Mouse (Mus musculus) liver, embryonic 11.5 days (tissue): ENCODE results near the gene Proser3. TPM values are rescaled to one million over a fixed set of nuclear protein-coding genes. Genes with fewer than 3 reads are reported as not detected.

ENCODE experiments used
- ATAC-seq: fragments of 200-750 bp; cut with Nextera tagmentation; replicated peaks from 2 replicates; pipeline ENCODE4 v1.8.0; 2017; ENCODE audit warnings: moderate number of reproducible peaks, mild to moderate bottlenecking, moderate TSS enrichment, moderate library complexity; ENCODE audit not compliant: low FRiP score
- DNase-seq: peaks from one replicate; pipeline ENCODE4 v3.0.0-alpha.2; 2017; ENCODE audit warnings: low spot score
- H3K27ac ChIP-seq: fragments of 300-500 bp; sonication (generic); 2 replicates; pipeline ENCODE4 v1.5.1; 2014; ENCODE audit warnings: mild to moderate bottlenecking, low read depth, low read length, control low read depth
- H3K27me3 ChIP-seq: fragments of 300-500 bp; sonication (generic); replicated peaks from 2 replicates; pipeline ENCODE4 v1.6.1; 2014; ENCODE audit warnings: low read length, mixed read lengths; ENCODE audit not compliant: control insufficient read depth, insufficient read depth
- H3K36me3 ChIP-seq: fragments of 300-500 bp; sonication (generic); 2 replicates; pipeline ENCODE4 v1.6.1; 2014; ENCODE audit warnings: mild to moderate bottlenecking, low read length, moderate library complexity, mixed read lengths; ENCODE audit not compliant: control insufficient read depth, insufficient read depth
- H3K4me1 ChIP-seq: fragments of 300-500 bp; sonication (generic); replicated peaks from 2 replicates; pipeline ENCODE4 v1.6.1; 2014; ENCODE audit warnings: low read length, mixed read lengths; ENCODE audit not compliant: control insufficient read depth, insufficient read depth
- H3K4me2 ChIP-seq: fragments of 300-500 bp; sonication (generic); 2 replicates; pipeline ENCODE4 v1.6.1; 2014; ENCODE audit warnings: mild to moderate bottlenecking, control low read depth, moderate library complexity
- H3K4me3 ChIP-seq: fragments of 300-500 bp; sonication (generic); 2 replicates; pipeline ENCODE4 v1.5.1; 2014; ENCODE audit warnings: low read depth, low read length, control low read depth
- H3K9ac ChIP-seq: fragments of 300-500 bp; sonication (generic); 2 replicates; pipeline ENCODE4 v1.6.1; 2014; ENCODE audit warnings: low read depth, low read length, control low read depth
- H3K9me3 ChIP-seq: fragments of 300-500 bp; sonication (generic); 2 replicates; pipeline ENCODE4 v1.6.1; 2016; ENCODE audit warnings: low read length, inconsistent platforms, mixed read lengths; ENCODE audit not compliant: control insufficient read depth
- WGBS: fragments of 180-500 bp; shearing (Covaris S2); extraction: QIAGEN DNeasy Blood & Tissue Kit; methylation state at CpG from one replicate; pipeline ENCODE4 v1.1.7; 2014; 5-methylcytosine and 5-hydroxymethylcytosine counted together
- polyA plus RNA-seq: library from polyadenylated mRNA; unstranded; fragments of >200 nt; fragmentation: Nextera tagmentation; extraction: Ambion mirVana; gene quantifications from 2 replicates; pipeline ENCODE4 v1.2.1, GENCODE M21; 2014

Proser3 gene
- polyA plus RNA-seq, 1 experiment from 2014 or later = 13.0 TPM

DNA sequence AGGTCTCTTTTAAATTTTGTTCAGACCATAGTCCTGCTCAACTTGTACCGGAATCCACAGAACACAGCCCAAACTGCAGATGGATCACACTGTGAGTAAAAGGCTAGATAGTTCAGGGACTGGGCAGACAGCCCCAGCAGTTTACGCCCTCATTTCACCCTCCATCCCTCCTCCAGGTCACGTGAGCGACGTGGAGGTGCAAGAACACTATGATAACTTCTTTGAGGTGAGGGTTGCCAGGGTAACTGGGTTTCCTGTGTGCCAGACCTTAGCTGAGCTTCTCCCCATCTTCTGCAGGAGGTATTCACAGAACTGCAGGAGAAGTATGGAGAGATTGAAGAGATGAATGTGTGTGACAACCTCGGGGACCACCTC is 11.8 kb upstream of the Proser3 start:
- peak overlapping the region; percentile 81 for H3K4me3 ChIP-seq
- H3K27me3 ChIP-seq = no peaks in the 10 kb centered on the region
- DNase-seq (no peak), ATAC-seq (no peak)
- H3K4me2 ChIP-seq = peak overlapping the region; percentile 84
- H3K9me3 ChIP-seq = no peaks in the 10 kb centered on the region
- H3K27ac ChIP-seq = peak overlapping the region; percentile 97
- H3K4me1 ChIP-seq = peaks cover 9% of the 10 kb centered on the region
- 29% methylated on average over 6 of the region's 6 CpGs for WGBS
- H3K36me3 ChIP-seq = peaks cover 12% of the 10 kb centered on the region
- peak overlapping the region; percentile 74 for H3K9ac ChIP-seq

DNA sequence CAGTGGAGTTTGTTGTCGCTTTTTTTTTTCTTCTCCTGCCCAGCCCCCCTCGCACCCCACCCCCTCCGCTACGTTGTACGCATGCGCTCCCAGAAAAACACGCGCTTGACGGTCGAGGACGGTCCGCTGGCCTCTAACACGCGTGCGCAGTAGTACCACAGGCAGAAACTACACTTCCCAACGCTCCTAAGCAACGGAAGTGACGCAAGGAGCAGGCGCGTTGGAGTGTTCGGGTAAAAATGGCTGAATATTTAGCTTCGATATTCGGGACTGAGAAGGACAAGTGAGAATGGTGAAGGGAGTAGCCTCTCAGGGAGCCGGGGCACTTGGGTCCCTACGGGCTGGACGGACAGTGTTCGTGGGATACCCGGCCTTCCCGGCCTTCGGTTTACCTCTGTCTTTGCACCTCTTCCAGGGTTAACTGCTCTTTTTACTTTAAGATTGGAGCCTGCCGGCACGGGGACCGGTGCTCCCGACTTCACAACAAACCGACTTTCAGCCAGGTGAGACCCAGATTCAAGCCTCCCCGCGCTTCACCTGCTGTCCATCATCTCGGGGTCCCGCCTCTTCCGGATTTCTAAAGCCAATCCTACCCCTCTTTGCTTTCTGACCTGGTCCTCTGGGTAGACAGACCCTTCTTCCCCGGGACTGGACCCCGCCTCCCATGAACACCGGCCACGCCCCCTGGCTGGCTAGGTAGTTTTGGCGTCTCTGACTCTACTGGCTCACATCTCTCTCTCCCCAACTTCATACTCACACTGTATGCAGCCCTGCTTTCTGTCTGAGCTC is 11.2 kb upstream of the Proser3 start, which contains the start of the genes U2af1l4, Gm49396 and Psenen:
Gene U2af1l4 (plus strand): TSS at position 185 of the 789 bp plus-strand sequence.
Gene Gm49396 (plus strand): TSS at position 228 of the 789 bp plus-strand sequence.
Gene Psenen (minus strand): TSS at position 511 of the 789 bp plus-strand sequence.
- Histone ChIP-seq H3K4me2 (peak within 1 kb of the TSS; percentile 84), H3K27me3 (no peaks in the 10 kb centered on the region), H3K36me3 (peaks cover 9% of the 10 kb centered on the region; the same call in 1 of the 2 replicates), H3K27ac (peak within 1 kb of the TSS; percentile 97), H3K9ac (peak within 1 kb of the TSS; percentile 74), H3K4me1 (peaks cover 14% of the 10 kb centered on the region), H3K9me3 (no peaks in the 10 kb centered on the region), H3K4me3 (peak within 1 kb of the TSS; percentile 81)
- WGBS = under 1% methylated on average over 45 of the region's 45 CpGs
- DNase-seq (peak; percentile 91), ATAC-seq (peak; percentile 83)

DNA sequence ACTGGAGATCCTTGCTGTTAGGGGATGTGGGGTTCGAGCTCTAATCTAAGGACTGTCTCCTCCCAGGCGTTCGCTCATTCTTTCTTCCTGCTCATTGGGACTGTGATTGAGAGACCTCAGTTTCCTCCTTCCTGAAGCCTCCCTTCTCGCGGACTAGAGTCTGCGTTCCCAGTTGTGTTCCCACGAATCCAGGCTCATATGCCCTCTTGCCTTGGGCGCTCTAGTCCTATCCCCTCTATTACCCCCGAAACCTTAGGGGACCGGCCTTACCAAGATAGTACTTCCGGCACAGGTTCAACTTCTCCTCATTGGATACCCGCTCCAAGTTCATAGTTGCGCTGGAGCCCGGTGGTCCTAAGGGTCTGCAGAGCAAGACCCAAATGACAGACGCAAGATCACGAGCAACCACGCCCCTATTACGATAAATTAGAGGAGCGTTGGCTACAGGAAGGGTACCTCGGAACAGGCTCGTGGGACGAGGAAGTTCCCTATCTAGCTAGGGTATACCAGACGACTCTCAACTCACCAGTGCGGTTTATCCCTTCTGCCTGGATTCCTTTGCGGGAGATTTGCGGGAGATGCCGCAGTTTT is 10.5 kb upstream of the Proser3 start:
- WGBS = under 1% methylated on average over 27 of the region's 27 CpGs

GRCm38 (mm10) chr7:30560296-30560695 is 8.2 kb upstream of the Proser3 start:
- DNase-seq (no peak), ATAC-seq (no peak)
- no peaks in the 10 kb centered on the region for H3K27me3 ChIP-seq
- peak overlapping the region; percentile 75 for H3K4me2 ChIP-seq
- 0 out of 2 replicates have a peak overlapping the region, but pooled peaks have one; percentile 75 for H3K4me3 ChIP-seq
- H3K36me3 ChIP-seq = peaks cover 15% of the 10 kb centered on the region
- H3K9ac ChIP-seq = no peak overlapping the region
- no peaks in the 10 kb centered on the region for H3K9me3 ChIP-seq
- H3K27ac ChIP-seq = no peak overlapping the region
- 63% methylated on average over 2 of the region's 2 CpGs for WGBS
- H3K4me1 ChIP-seq = peaks cover 17% of the 10 kb centered on the region

More for the DNA sequence above, 10.5 kb upstream of the Proser3 start:
- Histone ChIP-seq H3K27me3 (no peaks in the 10 kb centered on the region), H3K9me3 (no peaks in the 10 kb centered on the region), H3K4me1 (peaks cover 17% of the 10 kb centered on the region), H3K27ac (peak overlapping the region; percentile 51; the same call in 1 of the 2 replicates), H3K36me3 (peaks cover 5% of the 10 kb centered on the region; the same call in 1 of the 2 replicates), H3K4me3 (peak overlapping the region; percentile 81), H3K9ac (peak overlapping the region; percentile 74), H3K4me2 (peak overlapping the region; percentile 80)
- DNase-seq = peak; percentile 44
- ATAC-seq = 0 out of 2 replicates have a peak, but pooled peaks have one; percentile 5

DNA sequence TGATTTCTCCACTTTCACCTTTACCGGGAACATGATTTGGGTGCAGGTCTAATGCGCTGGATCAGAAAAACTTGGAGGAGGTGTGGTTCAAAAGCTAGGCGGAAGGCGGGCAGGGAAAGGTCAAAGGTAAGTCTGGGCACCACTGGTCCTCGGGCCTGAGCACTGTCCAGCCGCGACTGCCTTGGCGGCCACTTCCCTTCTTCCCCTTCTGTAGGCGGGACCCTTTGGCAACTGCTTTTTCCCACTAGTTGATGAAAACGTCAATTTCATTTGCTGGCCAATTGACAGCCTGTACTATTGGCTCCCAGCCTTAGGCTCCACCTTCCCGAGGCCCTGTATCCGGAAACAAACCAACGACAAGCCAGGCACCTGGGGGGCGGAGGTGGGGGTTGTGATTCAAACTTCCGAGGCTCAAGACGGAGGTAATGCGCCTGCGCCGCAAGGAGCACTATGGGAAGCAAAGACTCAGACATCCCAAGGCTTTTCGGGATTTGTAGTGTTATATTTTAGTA is 7.4 kb upstream of the Proser3 start, which contains the start of gene Lin37:
Gene Lin37 (minus strand): TSS at position 396 of the 512 bp plus-strand sequence.
- under 1% methylated on average over 20 of the region's 20 CpGs for WGBS
- Histone ChIP-seq H3K27me3 (no peaks in the 10 kb centered on the region), H3K9me3 (no peaks in the 10 kb centered on the region), H3K4me3 (peak within 1 kb of the TSS; percentile 75), H3K4me2 (peak within 1 kb of the TSS; percentile 75), H3K4me1 (peaks cover 17% of the 10 kb centered on the region), H3K9ac (peak within 1 kb of the TSS; percentile 72), H3K36me3 (peaks cover 21% of the 10 kb centered on the region), H3K27ac (peak within 1 kb of the TSS; percentile 62; the same call in 1 of the 2 replicates)
- ATAC-seq = peak; percentile 81
- DNase-seq = peak; percentile 86

GRCm38 (mm10) chr7:30558656-30559442 is 6.8 kb upstream of the Proser3 start:
- Histone ChIP-seq H3K9ac (peak overlapping the region; percentile 72), H3K27me3 (no peaks in the 10 kb centered on the region), H3K36me3 (peaks cover 21% of the 10 kb centered on the region), H3K27ac (peak overlapping the region; percentile 62; the same call in 1 of the 2 replicates), H3K4me1 (peaks cover 11% of the 10 kb centered on the region), H3K4me3 (peak overlapping the region; percentile 75), H3K4me2 (peak overlapping the region; percentile 75), H3K9me3 (no peaks in the 10 kb centered on the region)
- ATAC-seq (peak; percentile 7; the same call in 1 of the 2 replicates), DNase-seq (no peak)
- WGBS = 11% methylated on average over 12 of the region's 12 CpGs

DNA sequence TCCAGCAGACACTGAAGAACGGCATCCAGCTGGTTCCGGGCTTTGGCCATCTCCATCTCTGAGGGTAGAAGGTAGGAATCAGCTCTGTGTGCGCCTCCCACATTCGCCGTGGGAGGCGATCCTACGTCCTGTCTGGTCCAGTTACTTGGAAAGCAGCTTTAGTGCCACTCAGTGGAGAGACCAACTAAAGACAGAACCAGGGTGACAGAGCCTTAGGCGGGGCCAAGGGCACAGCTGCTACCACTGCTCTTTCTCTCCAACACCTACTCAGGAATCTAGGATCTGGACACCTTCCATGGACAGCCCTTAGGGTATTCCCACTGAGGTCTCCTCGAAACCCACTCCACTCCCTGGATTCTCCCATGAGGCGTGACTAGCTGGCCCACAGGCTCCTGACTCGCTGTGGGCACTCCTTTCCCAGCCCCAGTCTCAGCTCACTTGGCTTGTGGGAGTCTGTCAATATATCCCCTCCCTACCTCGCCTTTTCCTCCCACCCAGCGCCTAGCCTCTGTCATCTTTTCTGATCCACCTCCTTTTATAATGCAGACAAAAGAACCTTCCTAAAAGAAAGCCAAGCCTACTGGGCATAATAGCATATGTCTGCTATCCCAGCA is 5.9 kb upstream of the Proser3 start:
- 87% methylated on average over 13 of the region's 13 CpGs for WGBS
- Histone ChIP-seq H3K4me2 (peak overlapping the region; percentile 75), H3K4me3 (peak overlapping the region; percentile 75), H3K27ac (no peak overlapping the region), H3K27me3 (no peaks in the 10 kb centered on the region), H3K9ac (no peak overlapping the region; the same call in 1 of the 2 replicates), H3K9me3 (no peaks in the 10 kb centered on the region), H3K4me1 (peaks cover 17% of the 10 kb centered on the region), H3K36me3 (peaks cover 21% of the 10 kb centered on the region)
- no peak for DNase-seq
- no peak for ATAC-seq
